Mouse (Mus musculus): Measurements from ENCODE around the gene E330034G19Rik.
A peak's percentile ranks its signal among the peaks of the same experiment; 100 is the strongest.

DNA sequence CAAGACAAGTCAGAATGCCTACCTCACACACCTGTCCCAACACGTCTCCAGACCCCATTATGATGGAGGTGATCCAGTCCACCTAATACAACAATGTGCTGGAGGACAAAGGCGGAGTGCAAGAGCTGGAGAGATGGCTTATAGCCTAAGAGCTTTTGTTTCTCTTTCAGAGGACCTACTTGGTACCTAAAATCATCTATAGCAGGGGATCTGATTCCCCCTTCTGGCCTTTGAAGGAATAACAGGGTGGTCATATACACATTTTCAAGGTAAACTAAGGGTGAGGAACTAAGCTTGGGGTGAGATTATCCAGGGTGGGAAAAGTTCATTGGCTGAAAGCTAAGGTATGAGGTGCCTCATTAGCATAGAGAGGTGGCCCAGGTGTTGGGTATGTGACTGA lies 19.4 kb upstream of the E330034G19Rik start:
- TF ChIP-seq CTCF (conservative IDR thresholded peaks at IDR 0.05 in 1 of 2, IDR thresholded peaks at IDR 0.05 in 1 of 2; ENCODE audit: low read depth in 2 of 2, low read length in 2 of 2) (peak; percentile 48 to 58; a peak in 3 of 4 replicates), POLR2A (IDR thresholded peaks at IDR 0.05; ENCODE audit: low read depth, low read length) (no peak), CHD1 (IDR thresholded peaks at IDR 0.05; ENCODE audit: low read depth, low read length) (no peak), CHD2 (IDR thresholded peaks at IDR 0.05; ENCODE audit: low read length) (no peak), RAD21 (IDR thresholded peaks at IDR 0.05; ENCODE audit: low read depth, low read length) (peak; percentile 65), BHLHE40 (IDR thresholded peaks at IDR 0.05; ENCODE audit: low read depth, low read length) (no peak)

All from CH12.LX (cell line).